In the genomic region with DNA sequence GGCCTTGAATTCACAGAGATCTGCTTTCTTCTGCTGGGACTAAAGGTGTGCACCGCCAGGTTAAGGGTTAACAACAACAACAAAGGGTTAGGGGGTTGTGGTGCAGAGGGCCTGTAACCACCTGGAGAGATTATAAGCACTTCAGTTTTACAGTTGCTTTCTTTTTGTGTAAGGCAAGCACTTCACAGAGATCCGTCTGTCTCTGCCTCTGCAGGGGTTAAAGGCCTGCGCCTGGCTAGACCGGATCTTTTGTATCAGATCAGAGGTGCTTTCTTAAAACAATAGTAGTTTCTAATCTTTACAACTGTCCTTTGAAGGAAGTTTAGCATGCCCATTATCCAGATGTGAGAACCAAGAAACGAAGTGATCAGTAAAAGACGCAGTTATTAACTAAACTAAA, we compare ENCODE assay signal across 8 mouse cellular contexts. TPM values are rescaled to one million over a fixed set of nuclear protein-coding genes. Genes with fewer than 3 reads are reported as not detected.
DNase-seq lines count a peak whose midpoint lies in the region; ATAC-seq and TF ChIP-seq lines count a peak whose summit lies in the region.

No protein-coding gene starts in this region.

- peaks cover 2% of the 10 kb centered on the region for H3K4me1 ChIP-seq in testis, adult 2 months (ENCODE audit: control insufficient read depth, insufficient read depth, low read length)
- 0 out of 2 replicates have a peak, but pooled peaks cover 3% of the 10 kb centered on the region for H3K4me1 ChIP-seq in forebrain, embryonic 11.5 days (replicated peaks; ENCODE audit: control insufficient read depth, insufficient read depth, low read length)
- H3K4me1 ChIP-seq in liver, embryonic 14.5 days (replicated peaks; ENCODE audit: control insufficient read depth in 2 of 2, insufficient read depth in 2 of 2, low read length in 1 of 2), result peaks cover 0 to 13% of the 10 kb centered on the region in 2 experiments; a peak in 3 of 4 replicates

- H3K36me3 ChIP-seq in testis, adult 2 months (ENCODE audit: control insufficient read depth, insufficient read depth, low read length), result no peaks in the 10 kb centered on the region
- H3K36me3 ChIP-seq in forebrain, embryonic 11.5 days (ENCODE audit: control insufficient read depth, insufficient read depth, low read length), result no peaks in the 10 kb centered on the region
- H3K36me3 ChIP-seq in liver, embryonic 14.5 days (replicated peaks; ENCODE audit: control insufficient read depth, insufficient read depth, low read depth), result peaks cover 14% of the 10 kb centered on the region

- 0 out of 2 replicates have a peak overlapping the region, but pooled peaks have one; percentile 17 for H3K9ac ChIP-seq in forebrain, embryonic 11.5 days (ENCODE audit: low read length)
- peak overlapping the region; percentile 69 for H3K9ac ChIP-seq in liver, embryonic 14.5 days (replicated peaks)

- 22% methylated on average over 6 of the region's 6 CpGs for WGBS in forebrain, embryonic 11.5 days
- WGBS in liver, embryonic 14.5 days (ENCODE audit: insufficient replicate concordance), result 32% methylated on average over 6 of the region's 6 CpGs

- ATAC-seq in forebrain, embryonic 11.5 days (replicated peaks; ENCODE audit: low FRiP score), result peak; percentile 16; the same call in 1 of the 2 replicates
- ATAC-seq in liver, embryonic 14.5 days (ENCODE audit: insufficient read depth), result no peak

- DNase-seq in testis, postnatal 10 days (ENCODE audit: low spot score), result no peak
- no peak for DNase-seq in forebrain, embryonic 11.5 days (ENCODE audit: low spot score)
- DNase-seq in liver, embryonic 14.5 days (ENCODE audit: low read depth in 3 of 3, low spot score in 3 of 3), result no peak
- DNase-seq in thymus, postnatal 4 days, result peak; percentile 35
- DNase-seq in left cerebral cortex, postnatal 14 days (ENCODE audit: low spot score in 2 of 2), result no peak
- no peak for DNase-seq in spleen, postnatal 4 days (ENCODE audit: low spot score in 2 of 2)
- DNase-seq in layer of hippocampus, adult 8-10 months (ENCODE audit: low spot score in 2 of 2), result no peak

- peak overlapping the region; percentile 33; the same call in 1 of the 2 replicates for H3K27ac ChIP-seq in testis, adult 2 months (ENCODE audit: control insufficient read depth, insufficient read depth, low read depth, low read length)
- no peak overlapping the region for H3K27ac ChIP-seq in forebrain, embryonic 11.5 days (ENCODE audit: low read depth, low read length)
- H3K27ac ChIP-seq in liver, embryonic 14.5 days, result peak overlapping the region; percentile 59

- TF ChIP-seq CTCF in testis, adult 2 months (IDR thresholded peaks at IDR 0.05; ENCODE audit: control insufficient read depth, insufficient read depth, insufficient replicate concordance, low read depth, low read length), result no peak
- no peak for TF ChIP-seq CTCF in liver, embryonic 14.5 days (IDR thresholded peaks at IDR 0.05; ENCODE audit: low read depth)

- peak overlapping the region; percentile 38; the same call in 1 of the 2 replicates for H3K4me2 ChIP-seq in forebrain, embryonic 11.5 days (ENCODE audit: low read depth, low read length, severe bottlenecking)
- H3K4me2 ChIP-seq in liver, embryonic 14.5 days (ENCODE audit: low read depth), result peak overlapping the region; percentile 64

- TF ChIP-seq POLR2A in testis, adult 2 months (IDR thresholded peaks at IDR 0.05; ENCODE audit: control insufficient read depth, low read depth, low read length), result no peak

- peak overlapping the region; percentile 86 for H3K4me3 ChIP-seq in testis, adult 2 months (ENCODE audit: control insufficient read depth, low read depth, low read length)
- peak overlapping the region; percentile 50; the same call in 1 of the 2 replicates for H3K4me3 ChIP-seq in forebrain, embryonic 11.5 days (ENCODE audit: low read depth, low read length)
- peak overlapping the region; percentile 51 to 72 for H3K4me3 ChIP-seq in liver, embryonic 14.5 days (ENCODE audit: insufficient read depth in 1 of 2, low read depth in 2 of 2, low read length in 2 of 2)

- no peak for TF ChIP-seq EP300 in liver, embryonic 14.5 days (IDR thresholded peaks at IDR 0.05; ENCODE audit: low read depth)

- no peaks in the 10 kb centered on the region for H3K27me3 ChIP-seq in testis, adult 2 months (ENCODE audit: control insufficient read depth, insufficient read depth, low read length)
- H3K27me3 ChIP-seq in forebrain, embryonic 11.5 days (ENCODE audit: control insufficient read depth, insufficient read depth, low read length), result peaks cover 2% of the 10 kb centered on the region; the same call in 1 of the 2 replicates
- H3K27me3 ChIP-seq in liver, embryonic 14.5 days (ENCODE audit: control insufficient read depth, insufficient read depth, low read length), result no peaks in the 10 kb centered on the region; the same call in 1 of the 2 replicates

- no peaks in the 10 kb centered on the region for H3K9me3 ChIP-seq in forebrain, embryonic 11.5 days (ENCODE audit: control insufficient read depth, low read length)
- no peaks in the 10 kb centered on the region for H3K9me3 ChIP-seq in liver, embryonic 14.5 days (ENCODE audit: control insufficient read depth, low read length)

- intact Hi-C loops in left cerebral cortex, postnatal 14 days (cut with DNase I), result no loop called here

RNA-seq across cellular contexts. Expression of gene Med12, which starts 0.4 kb away (rescaled TPM):
- 40.2 and 47.1 TPM in 2 replicates for polyA plus RNA-seq in testis, adult 2 months (2012; rRNA removed)
- polyA plus RNA-seq in forebrain, embryonic 11.5 days (2014; fragmentation: Nextera tagmentation; extraction: Ambion mirVana), result 46.5 and 47.6 TPM in 2 replicates
- 34.3 and 37.8 TPM in 2 replicates for polyA plus RNA-seq in liver, embryonic 14.5 days (2012; rRNA removed)
- 21.9 and 27.5 TPM in 2 replicates for polyA plus RNA-seq in liver, embryonic 14.5 days (2014; fragmentation: Nextera tagmentation; extraction: Ambion mirVana)
- 10 to 100 TPM; 21.1 to 22.7 TPM for total RNA-seq in left cerebral cortex, postnatal 14 days (2021)
- 10 to 100 TPM; 28.1 to 37.8 (median 33.4) TPM for total RNA-seq in layer of hippocampus, adult 8-10 months (2022)

RNA-seq across cellular contexts. Expression of gene Gm20489, which starts 4.6 kb away (rescaled TPM):
- not detected in 2 replicates for polyA plus RNA-seq in testis, adult 2 months (2012; rRNA removed)
- not detected in 2 replicates for polyA plus RNA-seq in forebrain, embryonic 11.5 days (2014; fragmentation: Nextera tagmentation; extraction: Ambion mirVana)
- polyA plus RNA-seq in liver, embryonic 14.5 days (2012; rRNA removed), result not detected in 2 replicates
- not detected in 2 replicates for polyA plus RNA-seq in liver, embryonic 14.5 days (2014; fragmentation: Nextera tagmentation; extraction: Ambion mirVana)
- total RNA-seq in left cerebral cortex, postnatal 14 days (2021), result not detected
- under 1 TPM in 1 of 4 experiments, not detected in 3; 0.27 TPM for total RNA-seq in layer of hippocampus, adult 8-10 months (2022)

RNA-seq across cellular contexts. Expression of gene Il2rg, which starts 5.4 kb away (rescaled TPM):
- 0.44 and 0.69 TPM in 2 replicates for polyA plus RNA-seq in testis, adult 2 months (2012; rRNA removed)
- polyA plus RNA-seq in forebrain, embryonic 11.5 days (2014; fragmentation: Nextera tagmentation; extraction: Ambion mirVana), result 1.7 and 1.9 TPM in 2 replicates
- 5.5 and 6.4 TPM in 2 replicates for polyA plus RNA-seq in liver, embryonic 14.5 days (2012; rRNA removed)
- 7.8 and 8.3 TPM in 2 replicates for polyA plus RNA-seq in liver, embryonic 14.5 days (2014; fragmentation: Nextera tagmentation; extraction: Ambion mirVana)
- total RNA-seq in left cerebral cortex, postnatal 14 days (2021), result 1 to 10 TPM; 3.0 to 3.1 TPM
- total RNA-seq in layer of hippocampus, adult 8-10 months (2022), result 1 to 10 TPM in 2 of 4 experiments, under 1 TPM in 2; 0.37 to 1.6 (median 1.1) TPM

RNA-seq across cellular contexts. Expression of gene Gm614, which starts 9.6 kb away (rescaled TPM):
- polyA plus RNA-seq in testis, adult 2 months (2012; rRNA removed), result 45.9 and 68.4 TPM in 2 replicates
- not detected in 2 replicates for polyA plus RNA-seq in forebrain, embryonic 11.5 days (2014; fragmentation: Nextera tagmentation; extraction: Ambion mirVana)
- 0.06 TPM in 1 of 2 replicates, not detected in the other for polyA plus RNA-seq in liver, embryonic 14.5 days (2012; rRNA removed)
- polyA plus RNA-seq in liver, embryonic 14.5 days (2014; fragmentation: Nextera tagmentation; extraction: Ambion mirVana), result not detected in 2 replicates
- total RNA-seq in left cerebral cortex, postnatal 14 days (2021), result not detected
- total RNA-seq in layer of hippocampus, adult 8-10 months (2022), result not detected

RNA-seq across cellular contexts. Expression of gene Foxo4, which starts 19.1 kb away (rescaled TPM):
- 7.0 and 7.3 TPM in 2 replicates for polyA plus RNA-seq in testis, adult 2 months (2012; rRNA removed)
- polyA plus RNA-seq in forebrain, embryonic 11.5 days (2014; fragmentation: Nextera tagmentation; extraction: Ambion mirVana), result 1.3 and 2.1 TPM in 2 replicates
- polyA plus RNA-seq in liver, embryonic 14.5 days (2012; rRNA removed), result 10.3 and 11.8 TPM in 2 replicates
- 1.4 and 1.8 TPM in 2 replicates for polyA plus RNA-seq in liver, embryonic 14.5 days (2014; fragmentation: Nextera tagmentation; extraction: Ambion mirVana)
- 10 to 100 TPM; 13.6 to 15.4 TPM for total RNA-seq in left cerebral cortex, postnatal 14 days (2021)
- total RNA-seq in layer of hippocampus, adult 8-10 months (2022), result 10 to 100 TPM; 18.9 to 24.7 (median 22.3) TPM
